Mouse (Mus musculus) cerebellum, adult 2 months (tissue): Measurements from ENCODE around the gene Zpr1.

Experiments
- CTCF ChIP-seq: fragments of 200-500 bp; IDR thresholded peaks from 2 replicates; pipeline ENCODE4 v1.5.1; 2011; ENCODE audit warnings: low read depth, mild to moderate bottlenecking, control low read depth, low read length, moderate library complexity, borderline replicate concordance; ENCODE audit not compliant: insufficient read depth
- POLR2A ChIP-seq: fragments of 200-500 bp; IDR thresholded peaks from 2 replicates; pipeline ENCODE4 v1.6.1; 2011; ENCODE audit warnings: low read length, control low read depth, borderline replicate concordance; ENCODE audit not compliant: insufficient read depth

- TF ChIP-seq CTCF (no peak), POLR2A (no peak)
Observed at GRCm38 (mm10) chr9:46235196-46235595, 37.7 kb upstream of the Zpr1 start.
